Comparison of ENCODE assay signal across 8 mouse cellular contexts in genomic region chr15:80083276-80083731, GRCm38 (mm10). TPM values are rescaled to one million over a fixed set of nuclear protein-coding genes. Genes with fewer than 3 reads are reported as not detected.
DNase-seq lines count a peak whose midpoint lies in the region; ATAC-seq and TF ChIP-seq lines count a peak whose summit lies in the region.

No protein-coding gene starts in this region.

- H3K4me1 ChIP-seq in hindbrain, embryonic 10.5 days (replicated peaks), result peaks cover 35% of the 10 kb centered on the region
- H3K4me1 ChIP-seq in lung, postnatal 0 days (ENCODE audit: insufficient read depth, low read depth, low read length), result peaks cover 13% of the 10 kb centered on the region; the same call in 1 of the 2 replicates

- peak overlapping the region; percentile 73 for H3K4me3 ChIP-seq in hindbrain, embryonic 10.5 days
- H3K4me3 ChIP-seq in lung, postnatal 0 days (ENCODE audit: low read depth, low read length), result peak overlapping the region; percentile 68

- TF ChIP-seq EP300 in lung, postnatal 0 days (IDR thresholded peaks at IDR 0.05), result peak; percentile 86

- H3K4me2 ChIP-seq in lung, postnatal 0 days (replicated peaks; ENCODE audit: low read depth, low read length), result peak overlapping the region; percentile 72

- WGBS in hindbrain, embryonic 10.5 days, result under 1% methylated on average over 30 of the region's 30 CpGs
- 0% methylated on average over 30 of the region's 30 CpGs for WGBS in lung, postnatal 0 days

- peak; percentile 97 for ATAC-seq in lung, postnatal 0 days

- peak; percentile 99 for DNase-seq in MEL-GATA-1-ER (ENCODE audit: extremely low read depth, low read depth)
- peak; percentile 98 for DNase-seq in cerebellum, adult 8-10 months
- DNase-seq in forelimb bud, embryonic 11.5 days (ENCODE audit: low read depth, low spot score), result peak; percentile 100
- peak; percentile 99 for DNase-seq in hindbrain, embryonic 10.5 days (ENCODE audit: low spot score)
- DNase-seq in layer of hippocampus, adult 9-11 months, result peak; percentile 99
- DNase-seq in lung, postnatal 0 days (ENCODE audit: low spot score), result peak; percentile 99
- DNase-seq in ovary, postnatal 14 days (ENCODE audit: low spot score), result peak; percentile 98
- DNase-seq in thymus, postnatal 14 days, result peak; percentile 99

- no peaks in the 10 kb centered on the region for H3K9me3 ChIP-seq in hindbrain, embryonic 10.5 days
- H3K9me3 ChIP-seq in lung, postnatal 0 days (ENCODE audit: low read length), result no peaks in the 10 kb centered on the region

- H3K27ac ChIP-seq in hindbrain, embryonic 10.5 days, result peak overlapping the region; percentile 90
- peak overlapping the region; percentile 95 for H3K27ac ChIP-seq in lung, postnatal 0 days (ENCODE audit: low read length)

- no peaks in the 10 kb centered on the region for H3K27me3 ChIP-seq in hindbrain, embryonic 10.5 days (ENCODE audit: insufficient read depth, poor library complexity, severe bottlenecking)
- H3K27me3 ChIP-seq in lung, postnatal 0 days (replicated peaks; ENCODE audit: insufficient read depth, low read length), result no peaks in the 10 kb centered on the region

- TF ChIP-seq CTCF in lung, postnatal 0 days (IDR thresholded peaks at IDR 0.05), result peak; percentile 49

- H3K36me3 ChIP-seq in hindbrain, embryonic 10.5 days, result peaks cover 42% of the 10 kb centered on the region
- peaks cover 21% of the 10 kb centered on the region for H3K36me3 ChIP-seq in lung, postnatal 0 days (ENCODE audit: insufficient read depth, low read length)

- peak overlapping the region; percentile 62 for H3K9ac ChIP-seq in lung, postnatal 0 days (replicated peaks; ENCODE audit: low read depth)

RNA-seq across cellular contexts. Expression of gene Syngr1, which starts 7.8 kb away (rescaled TPM):
- 7.6 and 7.7 TPM in 2 replicates for polyA plus RNA-seq in hindbrain, embryonic 10.5 days (2016; fragmentation: Nextera tagmentation; extraction: Ambion mirVana)
- polyA plus RNA-seq in lung, postnatal 0 days (2015; fragmentation: Nextera tagmentation; extraction: Ambion mirVana), result 34.4 and 35.3 TPM in 2 replicates

RNA-seq across cellular contexts. Expression of gene Rpl3, which starts 8.4 kb away (rescaled TPM):
- polyA plus RNA-seq in hindbrain, embryonic 10.5 days (2016; fragmentation: Nextera tagmentation; extraction: Ambion mirVana), result 806 and 957 TPM in 2 replicates
- 554 and 577 TPM in 2 replicates for polyA plus RNA-seq in lung, postnatal 0 days (2015; fragmentation: Nextera tagmentation; extraction: Ambion mirVana)

RNA-seq across cellular contexts. Expression of gene Tab1, which starts 49.6 kb away (rescaled TPM):
- polyA plus RNA-seq in hindbrain, embryonic 10.5 days (2016; fragmentation: Nextera tagmentation; extraction: Ambion mirVana), result 41.3 and 42.8 TPM in 2 replicates
- 18.1 and 19.1 TPM in 2 replicates for polyA plus RNA-seq in lung, postnatal 0 days (2015; fragmentation: Nextera tagmentation; extraction: Ambion mirVana)

Comparison
In these comparisons a context has a peak if more than half of its experiments do, and no peak if none do; other contexts are left out.
1. Peak in every context shown above with its lines: DNase-seq, ATAC-seq, H3K4me3 ChIP-seq and H3K27ac ChIP-seq.